Mouse (Mus musculus) ES-E14 (cell line): ENCODE measurements at regions not wholly inside any gene's neighbourhood (a gene's known extent, or its start where the extent isn't known, plus 50 kb on each side); places are given as distances from the start of the nearest gene placed in this dataset.

Experiments
- DNase-seq: peaks from one replicate; pipeline ENCODE4 v3.0.0-alpha.2; 2013; ENCODE audit warnings: low read depth, low spot score
- H3K27ac ChIP-seq: 2 replicates; pipeline ENCODE4 v1.5.1; 2012; ENCODE audit warnings: low read depth, mild to moderate bottlenecking, low read length, moderate library complexity, mixed read lengths; ENCODE audit not compliant: poor library complexity, insufficient read depth, severe bottlenecking
- H3K36me3 ChIP-seq: 2 replicates; pipeline ENCODE4 v1.6.1; 2012; ENCODE audit warnings: mild to moderate bottlenecking, low read length, moderate library complexity, mixed read lengths; ENCODE audit not compliant: control insufficient read depth, poor library complexity, insufficient read depth, severe bottlenecking
- H3K4me1 ChIP-seq, 2 experiments: fragments of 150-350 bp in 1 of 2; sonication (generic) in 1 of 2; 2 replicates each; pipeline ENCODE4 v1.6.1; 2012; ENCODE audit warnings: low read length in 2 of 2, mild to moderate bottlenecking in 1 of 2, mixed read lengths in 1 of 2; ENCODE audit not compliant: control insufficient read depth in 2 of 2, insufficient read depth in 2 of 2, poor library complexity in 1 of 2
- H3K4me3 ChIP-seq, 2 experiments: fragments of 150-350 bp in 1 of 2; sonication (generic) in 1 of 2; 2 replicates each; pipeline ENCODE4 v1.5.1; 2012; ENCODE audit warnings: low read length in 2 of 2, low read depth in 1 of 2, mild to moderate bottlenecking in 1 of 2, mixed read lengths in 1 of 2; ENCODE audit not compliant: insufficient read depth in 1 of 2, poor library complexity in 1 of 2, severe bottlenecking in 1 of 2
- H3K9ac ChIP-seq: 2 replicates; pipeline ENCODE4 v1.6.1; 2012; ENCODE audit warnings: low read depth, mild to moderate bottlenecking, low read length, mixed read lengths; ENCODE audit not compliant: poor library complexity, insufficient read depth, severe bottlenecking
- H3K9me3 ChIP-seq: fragments of 150-350 bp; sonication (generic); 2 replicates; pipeline ENCODE4 v1.6.1; 2012; ENCODE audit warnings: low read depth, mild to moderate bottlenecking, low read length; ENCODE audit not compliant: control insufficient read depth, insufficient read depth
- CHD2 ChIP-seq: IDR thresholded peaks from 2 replicates; pipeline ENCODE4 v1.6.1; 2014; ENCODE audit warnings: mild to moderate bottlenecking, low read depth, low read length, inconsistent platforms
- HCFC1 ChIP-seq: IDR thresholded peaks from 2 replicates; pipeline ENCODE4 v1.6.1; 2012; ENCODE audit warnings: low read length, inconsistent platforms, borderline replicate concordance; ENCODE audit not compliant: insufficient read depth
- MAFK ChIP-seq: IDR thresholded peaks from 2 replicates; pipeline ENCODE4 v1.6.1; 2014; ENCODE audit warnings: mild to moderate bottlenecking, low read depth, low read length, inconsistent platforms; ENCODE audit not compliant: insufficient read depth
- ZC3H11A ChIP-seq: IDR thresholded peaks from 2 replicates; pipeline ENCODE4 v1.6.1; 2012; ENCODE audit warnings: low read depth, mild to moderate bottlenecking, inconsistent platforms, low read length, borderline replicate concordance
- ZNF384 ChIP-seq: IDR thresholded peaks from 2 replicates; pipeline ENCODE4 v1.6.1; 2012; ENCODE audit warnings: low read depth, low read length, inconsistent platforms
- in situ Hi-C, 2 experiments: fragments of 600-800 bp; cut with MboI; formaldehyde crosslinking; loops; one replicate each; pipeline ENCODE4 v1.15.1; 2025; ENCODE audit warnings: low sequenced_read_pairs in 2 of 2, inconsistent platforms in 1 of 2; ENCODE audit not compliant: unreplicated experiment in 2 of 2

DNA sequence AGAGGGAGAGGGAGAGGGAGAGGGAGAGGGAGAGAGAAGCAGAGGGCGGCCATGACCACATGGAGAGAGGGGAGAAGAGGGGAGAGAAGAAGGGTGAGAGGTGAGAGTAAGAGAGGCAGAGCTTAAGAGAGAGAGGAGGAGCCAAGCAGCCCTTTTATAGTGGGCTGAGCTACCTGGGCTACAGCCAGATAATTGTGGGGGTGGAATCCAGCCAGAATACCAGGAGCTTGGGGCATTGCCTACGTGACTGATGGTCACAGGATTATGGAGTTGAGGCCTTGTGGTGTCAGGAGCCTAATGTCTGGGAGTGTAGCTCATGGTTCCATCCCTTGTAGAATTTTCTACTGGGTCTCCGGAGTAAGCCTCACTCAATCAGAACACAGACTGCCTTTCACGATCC, 83.1 kb upstream of the Sv2c start:
- in situ Hi-C loops = no loop called here
- DNase-seq = no peak

DNA sequence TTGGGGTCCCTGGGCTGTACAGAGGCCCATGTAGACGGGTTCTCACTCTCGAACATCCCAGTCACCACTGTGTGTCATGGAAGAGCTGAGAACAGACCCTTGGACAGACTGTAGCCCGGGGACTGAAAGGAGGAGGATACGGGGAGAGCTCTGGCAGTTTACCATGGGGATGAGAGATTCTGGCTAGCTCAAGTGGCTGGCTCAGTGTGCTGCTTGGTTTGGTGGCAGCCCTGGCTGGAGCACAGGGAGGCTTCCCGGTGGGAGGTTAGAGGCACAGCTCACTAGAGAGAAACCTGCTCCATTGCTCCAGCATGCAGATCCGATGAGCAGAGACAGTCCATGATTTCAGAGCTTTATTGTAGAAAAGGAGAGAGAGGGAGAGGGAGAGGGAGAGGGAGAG, 82.7 kb upstream of the Sv2c start:
- H3K4me3 ChIP-seq = no peak overlapping the region
- no peak overlapping the region for H3K27ac ChIP-seq
- no peaks in the 10 kb centered on the region for H3K4me1 ChIP-seq
- TF ChIP-seq HCFC1 (no peak), MAFK (no peak), ZC3H11A (no peak), ZNF384 (no peak), CHD2 (no peak)
- in situ Hi-C loops = no loop called here
- H3K9ac ChIP-seq = no peak overlapping the region
- DNase-seq = no peak
- no peaks in the 10 kb centered on the region for H3K9me3 ChIP-seq
- no peaks in the 10 kb centered on the region for H3K36me3 ChIP-seq

More for the DNA sequence above, 83.1 kb upstream of the Sv2c start:
- no peak overlapping the region for H3K9ac ChIP-seq
- no peak overlapping the region for H3K4me3 ChIP-seq
- no peaks in the 10 kb centered on the region for H3K4me1 ChIP-seq
- no peaks in the 10 kb centered on the region for H3K9me3 ChIP-seq
- no peak overlapping the region for H3K27ac ChIP-seq
- no peak for TF ChIP-seq ZC3H11A
- TF ChIP-seq HCFC1 = no peak
- TF ChIP-seq CHD2 = no peak
- TF ChIP-seq MAFK = no peak
- no peaks in the 10 kb centered on the region for H3K36me3 ChIP-seq

DNA sequence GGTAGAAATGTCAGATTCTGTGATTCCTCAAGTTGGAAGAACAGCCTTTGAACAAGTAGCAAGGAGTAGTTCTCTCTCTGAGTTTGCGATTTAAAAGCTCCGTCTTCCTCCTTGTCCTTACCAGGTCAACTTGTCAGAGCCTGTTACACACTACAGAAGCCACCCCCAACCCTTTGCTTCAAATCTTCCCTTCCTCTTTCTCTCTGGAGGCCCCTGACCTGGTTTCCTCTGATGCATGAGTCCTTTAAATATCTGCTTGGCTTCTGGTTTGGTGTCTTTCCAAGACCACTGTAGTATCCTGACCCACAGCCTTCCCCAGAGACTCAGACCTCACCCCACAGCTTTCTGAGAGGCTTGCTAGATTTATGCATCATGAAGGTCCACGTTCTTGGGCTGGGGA, 73.7 kb upstream of the Sv2c start:
- no peaks in the 10 kb centered on the region for H3K36me3 ChIP-seq
- in situ Hi-C loops = no loop called here
- no peak overlapping the region for H3K9ac ChIP-seq
- TF ChIP-seq CHD2 (no peak), HCFC1 (no peak)
- no peak for DNase-seq
- H3K4me1 ChIP-seq = no peaks in the 10 kb centered on the region
- H3K27ac ChIP-seq = no peak overlapping the region
- no peaks in the 10 kb centered on the region for H3K9me3 ChIP-seq
- no peak overlapping the region for H3K4me3 ChIP-seq

DNA sequence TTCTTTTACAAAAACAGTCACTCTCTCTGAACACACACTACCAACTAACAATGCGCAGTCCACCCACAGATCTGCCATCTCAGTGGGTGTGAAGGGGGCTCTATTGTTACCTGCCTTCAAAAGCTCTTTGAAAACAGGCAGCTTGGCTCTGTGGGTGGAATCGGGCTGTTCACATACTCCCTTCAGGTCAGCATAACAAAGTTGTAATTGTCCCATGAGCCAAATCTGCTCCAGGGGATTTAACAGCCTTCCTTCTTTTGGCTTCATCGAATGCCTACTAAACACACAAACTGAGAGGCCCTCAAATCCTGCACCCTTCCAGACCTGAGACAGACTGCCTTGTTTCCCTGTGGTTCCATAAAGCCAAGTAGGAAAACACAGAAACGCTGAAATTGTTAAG, 56.2 kb upstream of the Sv2c start:
- DNase-seq = peak; percentile 45
- no peaks in the 10 kb centered on the region for H3K36me3 ChIP-seq
- no peak overlapping the region for H3K27ac ChIP-seq
- no peak overlapping the region for H3K4me3 ChIP-seq
- no peaks in the 10 kb centered on the region for H3K9me3 ChIP-seq
- peak; percentile 83 for TF ChIP-seq ZNF384
- TF ChIP-seq ZC3H11A = no peak
- peaks cover 0 to 4% of the 10 kb centered on the region in 2 experiments; a peak in 2 of 4 replicates for H3K4me1 ChIP-seq
- no peak overlapping the region for H3K9ac ChIP-seq
- in situ Hi-C loops = no loop called here
